Mouse (Mus musculus): ENCODE data around the gene Ctnnb1. TPM values are rescaled to one million over a fixed set of nuclear protein-coding genes. Genes with fewer than 3 reads are reported as not detected.

Ctnnb1 gene
- polyA plus RNA-seq, 1 experiment from 2014 or later: 317 TPM

- H3K27me3 ChIP-seq (replicated peaks): no peaks in the 10 kb centered on the region
- no peaks in the 10 kb centered on the region for H3K36me3 ChIP-seq
- H3K4me1 ChIP-seq: peaks cover 52% of the 10 kb centered on the region
- ATAC-seq (ENCODE audit: extremely low read depth, insufficient number of reproducible peaks, low FRiP score, low TSS enrichment): no peak
- no peak overlapping the region for H3K27ac ChIP-seq (replicated peaks)
- no peak overlapping the region for H3K4me2 ChIP-seq
- 87% methylated on average over 5 of the region's 5 CpGs for WGBS
- no peaks in the 10 kb centered on the region for H3K9me3 ChIP-seq
- H3K9ac ChIP-seq: no peak overlapping the region
- H3K4me3 ChIP-seq: no peak overlapping the region
These were observed 56.5 kb downstream of the Ctnnb1 start for GRCm38 (mm10) chr9:120985524-120985923.

- Histone ChIP-seq H3K4me2 (no peak overlapping the region), H3K4me3 (no peak overlapping the region), H3K9ac (no peak overlapping the region), H3K27me3 (replicated peaks) (no peaks in the 10 kb centered on the region), H3K36me3 (no peaks in the 10 kb centered on the region), H3K9me3 (no peaks in the 10 kb centered on the region), H3K27ac (replicated peaks) (no peak overlapping the region), H3K4me1 (peaks cover 52% of the 10 kb centered on the region)
- ATAC-seq (ENCODE audit: extremely low read depth, insufficient number of reproducible peaks, low FRiP score, low TSS enrichment): no peak
- 57% methylated on average over 3 of the region's 3 CpGs for WGBS
These were observed 57.2 kb downstream of the Ctnnb1 start for GRCm38 (mm10) chr9:120986255-120986654.

- no peak overlapping the region for H3K4me3 ChIP-seq
- H3K27me3 ChIP-seq (replicated peaks): no peaks in the 10 kb centered on the region
- H3K9ac ChIP-seq: no peak overlapping the region
- H3K4me2 ChIP-seq: no peak overlapping the region
- ATAC-seq (ENCODE audit: extremely low read depth, insufficient number of reproducible peaks, low FRiP score, low TSS enrichment): no peak
- no peaks in the 10 kb centered on the region for H3K9me3 ChIP-seq
- 36% methylated on average over 4 of the region's 4 CpGs for WGBS
- peak overlapping the region; percentile 53 for H3K27ac ChIP-seq (replicated peaks)
- peaks cover 52% of the 10 kb centered on the region for H3K4me1 ChIP-seq
- no peaks in the 10 kb centered on the region for H3K36me3 ChIP-seq
These were observed 58.0 kb downstream of the Ctnnb1 start for GRCm38 (mm10) chr9:120986994-120987393.

GRCm38 (mm10) chr9:120988088-120988487 is 59.1 kb downstream of the Ctnnb1 start:
- no peak for ATAC-seq (ENCODE audit: extremely low read depth, insufficient number of reproducible peaks, low FRiP score, low TSS enrichment)
- Histone ChIP-seq H3K4me3 (no peak overlapping the region), H3K27me3 (replicated peaks) (no peaks in the 10 kb centered on the region), H3K27ac (replicated peaks) (0 out of 2 replicates have a peak overlapping the region, but pooled peaks have one; percentile 38), H3K9ac (peak overlapping the region; percentile 66), H3K4me2 (peak overlapping the region; percentile 41), H3K4me1 (peaks cover 55% of the 10 kb centered on the region), H3K36me3 (no peaks in the 10 kb centered on the region), H3K9me3 (no peaks in the 10 kb centered on the region)
- WGBS: 45% methylated on average over 9 of the region's 9 CpGs

- 72% methylated on average over 15 of the region's 15 CpGs for WGBS
- Histone ChIP-seq H3K36me3 (no peaks in the 10 kb centered on the region), H3K9me3 (no peaks in the 10 kb centered on the region), H3K4me3 (no peak overlapping the region), H3K4me2 (no peak overlapping the region), H3K9ac (no peak overlapping the region), H3K27me3 (replicated peaks) (no peaks in the 10 kb centered on the region), H3K4me1 (peaks cover 66% of the 10 kb centered on the region), H3K27ac (replicated peaks) (0 out of 2 replicates have a peak overlapping the region, but pooled peaks have one; percentile 20)
- ATAC-seq (ENCODE audit: extremely low read depth, insufficient number of reproducible peaks, low FRiP score, low TSS enrichment): no peak
These were observed 61.0 kb downstream of the Ctnnb1 start for GRCm38 (mm10) chr9:120989806-120990700.

- H3K27me3 ChIP-seq (replicated peaks): no peaks in the 10 kb centered on the region
- H3K4me3 ChIP-seq: no peak overlapping the region
- ATAC-seq (ENCODE audit: extremely low read depth, insufficient number of reproducible peaks, low FRiP score, low TSS enrichment): no peak
- no peaks in the 10 kb centered on the region for H3K9me3 ChIP-seq
- 80% methylated on average over 2 of the region's 2 CpGs for WGBS
- no peaks in the 10 kb centered on the region for H3K36me3 ChIP-seq
- no peak overlapping the region for H3K4me2 ChIP-seq
- no peak overlapping the region for H3K9ac ChIP-seq
- H3K4me1 ChIP-seq: peaks cover 52% of the 10 kb centered on the region
- H3K27ac ChIP-seq (replicated peaks): no peak overlapping the region
These were observed 62.8 kb downstream of the Ctnnb1 start for GRCm38 (mm10) chr9:120991801-120992200.

- Histone ChIP-seq H3K4me1 (peaks cover 43% of the 10 kb centered on the region), H3K27ac (replicated peaks) (no peak overlapping the region), H3K27me3 (replicated peaks) (no peaks in the 10 kb centered on the region), H3K4me3 (no peak overlapping the region), H3K36me3 (no peaks in the 10 kb centered on the region), H3K9me3 (no peaks in the 10 kb centered on the region), H3K9ac (no peak overlapping the region), H3K4me2 (no peak overlapping the region)
- no peak for ATAC-seq (ENCODE audit: extremely low read depth, insufficient number of reproducible peaks, low FRiP score, low TSS enrichment)
- 61% methylated on average over 10 of the region's 10 CpGs for WGBS
These were observed 64.0 kb downstream of the Ctnnb1 start for GRCm38 (mm10) chr9:120993004-120993403.

- 65% methylated on average over 15 of the region's 15 CpGs for WGBS
- H3K27ac ChIP-seq (replicated peaks): no peak overlapping the region
These were observed 65.5 kb downstream of the Ctnnb1 start for GRCm38 (mm10) chr9:120994223-120995155.

GRCm38 (mm10) chr9:120998696-120999095 is 69.7 kb downstream of the Ctnnb1 start:
- Histone ChIP-seq H3K4me1 (peaks cover 46% of the 10 kb centered on the region), H3K9ac (no peak overlapping the region), H3K4me2 (no peak overlapping the region), H3K27ac (replicated peaks) (no peak overlapping the region), H3K9me3 (no peaks in the 10 kb centered on the region), H3K36me3 (no peaks in the 10 kb centered on the region), H3K4me3 (no peak overlapping the region), H3K27me3 (replicated peaks) (no peaks in the 10 kb centered on the region)
- ATAC-seq (ENCODE audit: extremely low read depth, insufficient number of reproducible peaks, low FRiP score, low TSS enrichment): no peak
- WGBS: 66% methylated on average over 11 of the region's 11 CpGs

More at GRCm38 (mm10) chr9:120994223-120995155, 65.5 kb downstream of the Ctnnb1 start:
- Histone ChIP-seq H3K9ac (no peak overlapping the region), H3K4me2 (no peak overlapping the region), H3K4me1 (peaks cover 39% of the 10 kb centered on the region), H3K4me3 (no peak overlapping the region), H3K27me3 (replicated peaks) (no peaks in the 10 kb centered on the region), H3K36me3 (no peaks in the 10 kb centered on the region), H3K9me3 (no peaks in the 10 kb centered on the region)
- ATAC-seq (ENCODE audit: extremely low read depth, insufficient number of reproducible peaks, low FRiP score, low TSS enrichment): no peak

- H3K9ac ChIP-seq: no peak overlapping the region
- 39% methylated on average over 7 of the region's 7 CpGs for WGBS
- no peaks in the 10 kb centered on the region for H3K36me3 ChIP-seq
- H3K27ac ChIP-seq (replicated peaks): peak overlapping the region; percentile 79
- H3K9me3 ChIP-seq: no peaks in the 10 kb centered on the region
- H3K27me3 ChIP-seq (replicated peaks): no peaks in the 10 kb centered on the region
- H3K4me1 ChIP-seq: peaks cover 32% of the 10 kb centered on the region
- 0 out of 2 replicates have a peak, but pooled peaks have one; percentile 26 for ATAC-seq (ENCODE audit: extremely low read depth, insufficient number of reproducible peaks, low FRiP score, low TSS enrichment)
- H3K4me3 ChIP-seq: no peak overlapping the region
- no peak overlapping the region for H3K4me2 ChIP-seq
These were observed 71.8 kb downstream of the Ctnnb1 start for GRCm38 (mm10) chr9:121000641-121001320.

Data from heart, embryonic 13.5 days (tissue).